Mouse (Mus musculus) C3H10T1/2 (cell line): ENCODE results near the gene Gm28539. TPM values are rescaled to one million over a fixed set of nuclear protein-coding genes. Genes with fewer than 3 reads are reported as not detected.

ENCODE experiments used
- polyA plus RNA-seq, 2 experiments: library from polyadenylated mRNA; unstranded; fragments of >200 nt; fragmentation: generic; extraction: Trizol; gene quantifications; one replicate each; pipeline ENCODE4 v1.2.1; 2012; ENCODE audit warnings: missing spikeins in 2 of 2

Gene Gm28539
- not detected for polyA plus RNA-seq

GRCm38 (mm10) chr16:18836468-18837208, at the start of gene Gm28539, which contains the start of gene 2510002D24Rik:
Gm28539 (plus strand) TSS chr16:18836584.
2510002D24Rik (plus strand) TSS chr16:18836578.

GRCm38 (mm10) chr16:18811468-18812384, 24.7 kb upstream of the Gm28539 start, which contains the start of the genes Ufd1 and Cdc45:
Ufd1 (plus strand) TSS chr16:18811779.
Cdc45 (minus strand) TSS chr16:18811987.

GRCm38 (mm10) chr16:18876442-18877308, 40.3 kb downstream of the Gm28539 start, which contains the start of the genes Mrpl40 and Hira:
Mrpl40 (minus strand) TSS chr16:18876862.
Hira (plus strand) TSS chr16:18877037.

Other genes with a start within 250 kb of the Gm28539 start
- gene Tbx1, start 245.9 kb upstream of the Gm28539 start, polyA plus RNA-seq, result 10 to 100 TPM; 31.9 to 75.7 TPM
- 10 to 100 TPM in 1 of 2 experiments, 1 to 10 TPM in 1; 7.4 to 14.7 TPM for gene Gp1bb, start 214.2 kb upstream of the Gm28539 start, polyA plus RNA-seq
- 10 to 100 TPM in 1 of 2 experiments, 1 to 10 TPM in 1; 2.5 to 14.2 TPM for gene Gm49601, start 210.2 kb upstream of the Gm28539 start, polyA plus RNA-seq
- 10 to 100 TPM; 56.1 to 93.6 TPM for gene Sept5, start 206.6 kb upstream of the Gm28539 start, polyA plus RNA-seq
- gene Cldn5, start 59.7 kb upstream of the Gm28539 start, polyA plus RNA-seq, result not detected
- gene Ufd1, start 24.8 kb upstream of the Gm28539 start, polyA plus RNA-seq, result 10 to 100 TPM in 1 of 2 experiments, 1 to 10 TPM in 1; 5.7 to 31.1 TPM
- 10 to 100 TPM; 12.4 to 23.8 TPM for gene Cdc45, start 24.6 kb upstream of the Gm28539 start, polyA plus RNA-seq
- 1 to 10 TPM; 2.7 to 8.8 TPM for gene 2510002D24Rik, start within 50 bp of the Gm28539 start, polyA plus RNA-seq
- gene Mrpl40, start 40.3 kb downstream of the Gm28539 start, polyA plus RNA-seq, result 10 to 100 TPM; 39.1 to 44.0 TPM
- 10 to 100 TPM; 10.8 to 26.7 TPM for gene Hira, start 40.5 kb downstream of the Gm28539 start, polyA plus RNA-seq